Mouse (Mus musculus): ENCODE measurements around the gene Btbd6.

Gene Btbd6

DNA sequence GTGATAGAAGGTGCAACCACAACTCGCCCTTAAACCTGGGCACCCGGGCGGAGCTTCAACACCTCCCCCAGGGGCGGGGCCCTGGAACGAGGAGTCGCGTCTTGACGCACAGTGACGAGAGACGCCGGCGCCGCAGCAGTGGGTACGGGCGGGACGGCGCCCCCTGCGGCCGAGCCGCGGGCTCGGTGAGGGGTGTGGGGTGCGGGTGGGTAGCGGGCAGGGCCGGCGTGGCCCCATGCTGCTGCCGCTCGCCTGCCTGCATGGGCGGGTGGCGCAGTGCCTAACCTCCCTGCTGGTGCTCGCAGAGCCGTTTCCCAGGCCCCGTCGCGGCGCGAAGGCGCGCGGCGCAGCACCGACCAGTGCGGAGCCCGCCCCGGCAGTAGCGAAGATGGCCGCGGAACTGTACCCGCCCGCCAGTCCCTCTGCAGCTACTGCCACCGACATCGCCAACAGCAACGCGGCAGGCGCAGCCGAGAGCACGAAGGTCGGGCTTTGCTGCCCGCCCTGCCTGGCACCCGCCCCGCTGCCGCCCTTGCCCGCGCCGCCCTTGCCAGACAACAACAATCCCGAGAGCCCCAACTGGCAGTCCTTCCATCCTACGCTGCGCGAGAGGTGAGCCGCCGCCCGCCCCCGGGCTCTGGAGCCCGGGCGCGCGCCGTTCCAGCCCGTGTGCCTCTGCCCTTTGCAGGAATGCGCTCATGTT is at the start of gene Btbd6:
Gene Btbd6, plus strand, starts transcription at position 112 of the 703 bp plus-strand sequence.
- DNase-seq (ENCODE audit: low read depth, low spot score), result peak; percentile 96

DNA sequence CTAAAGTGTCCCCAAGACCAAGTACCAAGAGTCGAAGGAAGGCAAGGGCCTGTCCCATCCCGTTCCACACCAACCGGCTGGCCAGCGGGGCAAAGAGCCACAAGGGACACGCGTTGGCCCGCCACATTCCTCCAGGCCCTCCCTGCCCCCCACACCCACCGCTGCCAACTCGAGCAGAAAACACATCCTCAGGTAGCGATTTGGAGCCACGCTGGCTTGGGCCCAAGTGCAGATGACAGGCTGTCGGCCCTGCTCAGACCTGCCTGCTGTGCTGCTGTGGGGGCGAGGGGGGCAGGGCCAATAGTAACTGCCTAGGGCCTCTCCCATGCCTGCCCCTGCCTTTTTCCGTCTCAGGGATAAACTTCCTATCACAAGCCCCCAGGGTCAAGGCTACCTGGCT is 49.0 kb upstream of the Btbd6 start:
- no peak for DNase-seq (ENCODE audit: low read depth, low spot score)

DNA sequence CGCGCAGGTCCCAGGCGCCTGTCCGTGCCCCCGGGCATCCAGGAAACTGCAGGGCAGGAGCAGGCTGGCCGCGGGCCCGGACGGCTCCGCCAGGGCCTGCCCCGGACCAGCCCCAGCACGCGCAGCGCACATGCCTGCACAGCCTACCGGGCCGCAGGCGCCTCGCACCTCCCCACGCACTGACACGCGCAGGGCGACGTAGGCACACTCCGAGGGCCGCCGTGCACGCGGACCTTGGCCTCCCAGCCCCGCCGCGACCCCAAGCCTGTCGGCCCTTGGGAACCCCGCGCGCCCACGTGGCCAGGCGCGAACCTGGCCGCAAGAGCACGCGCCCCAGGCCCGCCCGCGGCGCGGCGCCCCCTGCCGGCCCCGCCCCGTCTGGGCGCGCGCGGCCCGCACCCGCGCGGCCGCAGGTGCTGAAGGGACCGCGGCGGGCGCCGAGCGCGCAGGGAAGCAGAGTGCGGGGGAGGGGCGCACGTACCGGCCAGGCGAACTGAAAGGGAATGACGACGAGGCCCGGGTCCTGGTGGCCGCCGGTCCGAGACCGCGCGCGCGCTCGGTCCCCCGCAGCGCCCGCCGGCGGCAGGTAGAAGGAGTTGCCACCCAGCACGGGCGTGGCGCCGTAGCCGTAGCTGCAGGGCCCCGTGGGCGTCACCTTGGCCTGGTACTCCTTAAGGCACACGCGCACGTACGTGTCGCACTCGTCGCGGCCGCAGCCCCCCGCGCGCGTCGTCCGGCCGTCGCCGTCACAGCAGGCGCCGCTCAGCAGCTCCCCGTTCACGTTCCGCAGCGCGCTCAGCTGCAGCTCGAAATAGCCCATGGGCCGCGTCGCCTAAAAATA is 47.7 kb upstream of the Btbd6 start:
- peak; percentile 45 for DNase-seq (ENCODE audit: low read depth, low spot score)

DNA sequence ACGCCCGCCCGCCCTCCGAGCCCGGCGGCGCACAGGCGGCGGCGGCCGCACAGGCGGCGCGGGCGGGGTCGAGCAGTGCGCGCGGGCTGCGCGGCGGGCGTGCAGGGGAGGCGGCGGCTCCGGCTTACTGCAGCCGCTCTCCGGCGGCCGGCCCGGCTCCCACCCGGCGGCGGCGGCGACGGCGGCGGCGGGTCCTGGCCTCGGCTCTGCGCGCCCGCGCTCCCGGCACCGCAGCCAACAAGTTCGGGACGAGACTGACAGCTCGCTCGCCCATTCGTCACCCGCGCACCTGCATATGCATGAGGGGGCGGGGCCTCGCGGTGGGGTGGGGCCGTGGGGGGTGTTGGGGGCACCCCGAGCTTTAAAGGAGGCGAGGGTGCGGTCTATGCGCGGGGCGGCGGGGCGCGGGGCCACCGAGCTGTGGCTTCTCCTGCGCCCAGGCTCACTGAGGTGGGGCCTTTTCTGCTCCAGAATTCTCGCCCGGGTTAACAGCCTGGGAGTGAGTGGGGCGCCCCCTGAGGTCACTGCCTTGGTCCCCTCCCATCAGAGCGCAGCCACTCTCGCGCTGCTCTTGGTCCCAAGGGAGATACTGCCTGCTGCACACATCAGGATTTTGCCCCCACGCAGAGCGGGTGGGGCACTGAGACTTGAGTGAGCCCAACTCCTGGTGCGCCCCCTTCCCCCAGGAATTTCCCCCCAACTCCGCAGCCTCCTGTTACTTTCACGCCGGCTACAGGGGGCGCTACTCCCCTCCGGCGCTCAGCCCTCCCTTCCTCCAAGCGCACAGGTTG is 46.5 kb upstream of the Btbd6 start, which contains the start of gene Jag2:
Gene Jag2, minus strand, starts transcription at position 215 of the 791 bp plus-strand sequence.
- DNase-seq (ENCODE audit: low read depth, low spot score), result no peak

DNA sequence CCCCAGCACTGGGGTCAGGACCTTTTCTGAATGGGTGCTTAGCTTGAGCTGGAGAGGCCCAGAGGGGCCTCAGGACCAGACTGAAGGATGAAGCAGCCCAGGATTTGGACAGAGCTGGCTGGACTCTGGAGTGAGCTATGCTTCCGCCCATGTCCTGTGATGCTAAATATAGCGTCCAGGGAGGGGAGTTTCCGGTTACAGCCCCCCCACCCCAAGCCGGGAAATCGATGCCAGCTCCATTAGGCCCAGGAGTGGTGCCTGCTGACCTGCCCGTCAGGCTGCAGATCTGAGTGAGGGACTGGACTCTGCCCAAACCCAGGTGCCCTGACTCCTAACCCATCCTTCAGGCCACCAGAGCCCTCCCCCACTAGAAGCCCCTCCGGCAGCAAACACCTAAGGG is 43.6 kb upstream of the Btbd6 start:
- DNase-seq (ENCODE audit: low read depth, low spot score), result no peak

DNA sequence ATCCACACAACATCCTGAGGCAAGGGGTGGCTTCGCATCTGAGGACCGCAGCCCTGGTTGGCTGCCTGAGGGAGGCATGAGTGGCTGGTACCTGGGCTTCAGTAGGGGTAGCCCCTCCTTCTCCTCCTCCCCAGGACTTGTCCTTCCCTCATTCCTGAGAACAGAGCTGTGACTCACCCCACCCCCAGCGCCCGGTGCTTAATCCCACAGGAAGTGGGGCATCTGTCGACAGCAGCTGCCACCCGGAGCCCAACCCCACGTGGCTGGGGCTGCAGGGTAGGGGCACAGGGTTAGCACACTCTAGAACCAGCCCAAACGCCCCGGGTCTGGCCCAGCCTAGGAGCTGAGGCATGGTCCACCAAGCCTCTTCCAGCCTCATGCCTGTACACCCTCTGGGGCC is 38.4 kb upstream of the Btbd6 start:
- DNase-seq (ENCODE audit: low read depth, low spot score), result no peak

DNA sequence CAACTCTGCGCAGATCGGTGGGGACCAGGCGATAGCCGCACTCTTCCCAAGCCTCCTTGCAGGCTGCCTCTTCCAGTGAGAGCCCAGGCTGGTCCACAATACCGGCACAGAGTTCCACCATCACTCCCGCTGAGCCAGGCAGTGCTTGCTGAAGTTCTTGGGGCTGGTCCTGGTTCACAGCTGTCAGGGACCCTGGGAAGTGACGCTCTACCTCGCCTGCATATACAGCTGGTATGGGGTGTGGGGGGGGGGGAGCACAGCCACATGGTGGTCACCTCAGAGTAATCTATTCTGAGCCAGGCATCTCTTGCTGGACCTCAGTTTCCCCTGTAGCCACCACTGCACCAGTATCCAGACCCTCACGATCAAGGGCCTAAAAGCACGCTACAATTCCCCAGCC is 37.9 kb upstream of the Btbd6 start:
- DNase-seq (ENCODE audit: low read depth, low spot score), result no peak

DNA sequence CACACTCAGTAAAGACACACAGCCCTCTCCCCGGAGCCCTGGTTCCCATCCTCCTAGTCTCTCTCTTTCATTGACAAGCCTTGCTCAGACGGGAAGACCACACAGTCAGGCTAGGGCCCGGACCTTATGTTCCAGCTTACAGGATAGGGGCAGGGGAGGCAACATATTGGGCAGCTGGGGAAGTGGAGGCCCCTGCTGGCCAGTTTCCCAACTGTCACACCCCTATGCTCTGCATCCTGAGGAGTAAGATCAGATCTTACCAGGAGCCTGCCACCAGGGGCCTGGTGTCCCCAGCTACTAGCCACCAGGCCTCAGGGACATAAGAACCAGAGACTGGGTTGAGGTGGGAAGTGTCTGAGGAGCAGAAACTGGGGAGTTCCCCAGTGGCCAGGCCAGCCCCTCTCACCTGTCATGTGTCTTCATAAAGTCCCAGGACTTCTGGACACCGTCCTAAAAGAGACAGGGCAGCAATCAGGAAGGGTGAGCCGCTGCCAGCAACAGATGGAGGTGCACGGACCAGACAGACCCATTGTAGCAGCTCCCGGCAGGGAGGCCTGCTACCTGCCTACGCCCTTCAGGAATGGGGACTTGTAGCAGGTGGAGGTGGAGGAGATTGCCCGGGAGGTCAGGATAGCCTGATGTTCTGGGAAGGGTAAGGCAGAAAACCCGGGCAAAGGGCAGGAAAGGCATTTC is 37.3 kb upstream of the Btbd6 start:
- peak; percentile 33 for DNase-seq (ENCODE audit: low read depth, low spot score)

DNA sequence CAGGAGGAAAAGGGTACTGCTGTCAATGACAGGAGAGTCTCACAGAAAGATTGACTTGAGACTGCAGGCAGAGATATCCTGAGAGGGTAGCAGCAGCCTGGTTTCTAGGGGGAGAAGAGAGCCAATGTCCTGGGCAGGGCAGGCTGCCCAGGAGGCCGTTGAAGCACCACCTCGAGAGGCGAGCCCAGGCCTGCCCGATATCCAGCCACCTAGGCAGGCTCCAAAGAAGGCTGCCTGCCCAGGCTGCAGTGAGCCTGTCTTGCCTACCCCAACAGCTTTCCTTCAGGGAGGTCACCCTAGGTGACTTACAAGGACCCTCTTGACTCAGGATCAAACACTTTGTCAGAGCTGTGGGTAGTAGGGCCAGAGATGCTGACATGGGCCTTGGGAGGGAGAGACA is 36.0 kb upstream of the Btbd6 start:
- DNase-seq (ENCODE audit: low read depth, low spot score), result no peak

DNA sequence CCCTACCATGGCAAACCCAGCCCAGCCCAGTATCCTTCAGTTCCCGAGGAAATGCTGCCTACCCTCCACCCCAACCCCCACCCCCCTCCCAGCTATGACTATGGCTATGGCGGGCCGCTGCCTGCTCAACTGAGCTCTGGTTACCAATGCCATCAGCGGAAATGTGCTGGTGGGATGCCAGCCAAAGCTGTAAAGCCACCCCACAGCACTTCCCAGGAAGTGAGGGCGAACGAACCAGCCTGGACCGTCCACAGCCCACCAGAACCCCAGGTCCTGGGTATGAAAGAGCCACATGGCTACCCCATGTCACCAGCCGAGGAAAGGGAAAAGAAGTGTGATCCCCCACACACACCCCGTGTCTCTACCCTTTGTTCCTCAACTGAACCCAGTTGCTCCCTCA is 35.6 kb upstream of the Btbd6 start:
- DNase-seq (ENCODE audit: low read depth, low spot score), result no peak

DNA sequence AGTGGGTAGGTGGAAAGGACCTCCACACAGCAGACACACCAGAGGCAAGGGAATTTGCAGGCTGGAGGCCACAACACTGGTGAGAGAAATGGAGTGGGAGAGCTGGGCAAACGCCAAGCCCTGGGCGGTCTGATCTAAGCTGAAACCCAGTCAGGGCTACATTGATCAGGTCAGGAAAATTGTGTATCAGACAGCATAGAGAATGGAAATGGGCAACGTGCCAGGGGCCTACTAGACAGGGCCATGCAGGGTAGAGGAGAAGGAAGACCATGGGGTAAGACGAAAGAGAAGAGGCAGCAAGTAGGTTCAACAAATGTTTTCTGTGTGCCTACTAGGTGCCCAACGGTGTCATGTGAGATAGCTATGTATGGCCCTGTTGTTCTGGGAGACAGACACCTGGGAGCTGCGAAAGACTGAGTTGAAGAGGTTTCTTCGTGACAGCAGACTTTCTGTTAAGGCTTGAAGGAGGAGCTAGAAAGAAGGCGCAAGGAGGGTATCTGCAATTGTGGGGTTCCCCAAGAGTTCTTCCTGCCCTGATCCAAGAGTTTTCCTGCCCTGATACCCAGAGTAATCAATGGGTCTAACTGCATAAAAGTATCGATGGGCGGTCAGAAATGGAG is 35.0 kb upstream of the Btbd6 start:
- DNase-seq (ENCODE audit: low read depth, low spot score), result no peak

DNA sequence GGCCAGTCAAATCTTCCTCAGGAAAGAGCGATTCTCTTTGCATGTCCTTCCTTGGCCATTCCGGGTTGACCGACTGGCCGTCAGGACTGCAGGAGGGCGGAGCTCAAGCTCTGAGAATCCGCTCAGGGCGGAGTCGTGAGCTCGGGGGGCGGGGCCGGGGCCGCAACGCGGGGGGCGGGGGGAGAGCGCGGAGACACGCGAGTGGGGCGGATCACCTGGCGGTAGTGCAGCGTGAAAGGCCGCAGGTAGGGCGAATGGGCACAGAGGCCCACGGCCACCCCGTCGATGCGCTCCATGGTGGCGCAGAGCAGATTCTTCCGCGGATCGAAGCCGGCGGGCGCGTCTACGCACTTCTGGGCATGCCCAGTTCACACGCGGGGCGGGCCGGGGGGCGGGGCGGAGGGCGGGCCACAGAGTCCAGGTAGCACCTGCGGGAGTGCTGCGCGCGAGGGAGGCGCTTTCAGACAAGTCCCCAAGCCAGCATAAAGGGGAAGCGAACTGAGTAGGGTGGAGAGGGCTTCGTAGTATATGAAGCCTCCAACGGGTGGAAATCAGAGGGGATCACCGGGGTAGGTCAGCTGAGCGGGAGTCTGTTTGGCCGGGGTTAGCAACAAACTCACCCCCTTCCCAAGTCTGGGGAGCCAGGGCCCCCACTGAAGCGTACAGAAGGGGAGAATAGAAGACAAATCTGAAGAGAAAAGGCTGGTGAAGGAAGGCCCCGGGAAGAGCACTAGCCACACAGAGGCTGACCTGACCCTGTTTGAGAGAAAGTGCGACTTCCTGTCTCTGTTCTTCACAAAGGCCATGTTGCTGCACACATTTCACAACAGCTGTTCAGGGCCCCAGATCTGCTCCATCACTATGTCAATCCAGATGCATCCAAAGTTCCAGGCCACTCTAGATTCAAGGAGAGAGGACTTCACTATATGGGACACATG is 34.2 kb upstream of the Btbd6 start, which contains the start of gene Nudt14:
Gene Nudt14, minus strand, starts transcription at position 349 of the 938 bp plus-strand sequence.
- DNase-seq (ENCODE audit: low read depth, low spot score), result peak; percentile 89

DNA sequence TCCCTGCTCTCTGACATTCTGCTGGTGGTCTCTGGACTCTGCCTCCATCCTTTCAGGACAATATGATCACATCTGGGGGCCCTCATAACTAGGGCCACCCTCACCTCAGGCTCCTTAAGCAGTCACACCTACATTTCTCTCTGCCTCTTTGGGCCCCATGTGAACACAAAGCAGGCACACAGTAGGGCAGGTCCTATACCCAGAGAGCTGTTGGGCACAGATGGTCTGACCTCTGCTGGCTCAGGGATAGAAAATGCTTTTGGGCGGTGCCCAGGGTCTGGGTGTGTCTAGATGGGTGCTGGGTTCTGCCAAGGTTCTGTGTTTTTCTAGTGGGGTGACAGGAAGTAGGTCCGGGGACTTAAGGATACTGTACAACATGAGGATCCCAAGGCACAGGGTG is 32.6 kb upstream of the Btbd6 start:
- DNase-seq (ENCODE audit: low read depth, low spot score), result no peak

DNA sequence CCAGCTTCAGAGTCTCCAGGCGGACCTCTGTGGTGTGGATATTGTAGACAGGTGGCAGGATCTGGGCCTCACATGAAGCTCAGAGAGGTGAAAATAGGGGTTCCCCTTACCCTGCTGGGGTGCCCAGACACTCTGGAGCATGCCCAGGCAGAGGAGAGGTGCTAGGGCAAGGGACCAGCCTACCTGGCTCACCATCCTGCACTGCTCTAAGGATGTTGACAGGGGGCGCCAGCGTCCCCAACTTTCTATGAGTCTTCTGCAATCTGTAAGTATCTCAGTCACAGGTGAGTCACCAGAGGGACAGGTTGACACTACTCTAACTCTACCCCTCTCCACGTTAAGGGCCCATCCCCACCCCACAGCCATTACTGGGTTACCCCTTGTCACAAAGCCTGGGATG is 29.0 kb upstream of the Btbd6 start:
- DNase-seq (ENCODE audit: low read depth, low spot score), result peak; percentile 74

DNA sequence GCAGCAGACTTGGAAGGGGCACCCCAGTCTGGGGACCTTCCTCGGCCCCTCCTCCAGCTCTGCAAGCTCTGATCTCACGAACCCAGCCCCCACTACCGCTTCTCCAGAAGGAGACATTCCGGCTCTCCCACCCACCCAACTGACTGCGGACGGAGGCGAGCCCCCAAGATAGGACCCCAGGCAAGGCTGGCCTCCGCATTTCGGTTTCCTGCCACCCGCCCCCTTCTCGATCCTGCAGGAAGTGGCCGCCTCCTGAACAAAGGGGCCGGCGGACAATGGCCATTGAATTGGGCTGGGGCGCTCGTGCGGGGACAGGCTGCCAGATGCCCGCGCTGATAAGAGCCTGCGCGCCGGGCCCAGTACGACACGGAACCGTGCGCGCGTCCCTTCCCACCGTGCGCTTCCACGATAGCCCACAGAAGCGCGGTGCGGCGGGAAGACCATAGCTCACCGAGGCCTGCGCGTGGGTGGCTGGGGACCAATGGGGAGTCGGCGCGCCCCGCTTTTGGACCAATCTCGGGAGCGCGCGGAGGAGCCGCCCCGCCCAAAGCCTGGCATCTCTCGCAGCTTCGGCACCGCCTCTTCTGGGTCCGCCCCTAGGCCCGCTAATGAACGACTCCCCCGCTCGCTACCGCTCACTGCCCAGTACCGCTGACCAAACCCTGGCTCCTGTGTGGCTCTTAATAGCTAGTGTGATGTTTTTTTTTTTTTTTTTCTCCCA is 26.1 kb upstream of the Btbd6 start:
- DNase-seq (ENCODE audit: low read depth, low spot score), result peak; percentile 88

DNA sequence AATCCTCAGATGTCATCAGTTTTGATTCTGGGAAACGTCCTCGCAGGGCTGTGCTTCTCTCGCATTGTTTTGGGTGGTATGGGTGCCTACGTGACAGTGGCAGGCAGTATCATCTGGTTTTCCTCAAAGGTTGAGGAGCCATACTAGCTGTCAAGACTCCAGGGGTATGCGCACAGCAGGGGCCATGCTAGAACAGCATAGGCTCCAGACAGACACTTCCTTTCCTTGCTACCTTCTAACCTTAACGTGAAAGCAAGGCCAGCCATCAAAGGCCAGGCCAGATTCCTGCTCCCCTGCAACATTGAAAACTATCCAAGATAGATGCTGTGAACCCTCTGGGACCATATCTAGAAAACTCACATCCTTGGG is 25.5 kb upstream of the Btbd6 start:
- no peak for DNase-seq (ENCODE audit: low read depth, low spot score)

DNA sequence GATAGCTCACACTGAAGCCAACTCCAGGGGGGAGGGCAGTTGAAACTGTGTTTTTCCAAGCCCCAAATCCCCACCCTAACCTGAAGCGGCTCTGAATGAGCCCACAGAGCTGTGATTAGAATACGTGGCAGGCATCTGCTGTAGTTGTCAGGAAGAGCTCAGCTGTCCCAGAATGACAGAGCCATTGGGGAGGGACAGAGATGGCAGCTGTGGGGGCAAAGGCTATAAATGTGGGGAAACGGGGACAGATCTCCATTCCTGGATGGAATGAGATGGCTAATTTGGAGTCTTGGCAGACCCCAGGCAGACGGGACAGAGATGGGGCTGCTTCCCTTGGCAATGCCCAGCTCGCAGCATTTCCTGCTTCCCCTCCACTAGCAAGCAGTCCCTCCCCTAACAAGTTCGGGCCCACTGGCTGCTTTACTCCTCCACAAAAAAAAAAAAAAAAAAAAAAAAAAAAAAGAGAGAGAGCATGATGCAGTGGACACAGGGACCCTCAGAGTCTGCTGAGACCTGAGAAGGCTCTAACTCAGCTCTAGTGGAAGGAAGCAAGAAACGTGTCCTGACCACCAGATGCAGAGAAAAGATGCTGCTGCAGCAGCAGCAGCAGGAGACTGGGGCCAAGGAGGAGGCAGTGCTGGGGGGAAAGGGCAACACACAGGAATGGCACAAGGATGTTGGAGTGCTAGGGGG is 25.0 kb upstream of the Btbd6 start:
- no peak for DNase-seq (ENCODE audit: low read depth, low spot score)

DNA sequence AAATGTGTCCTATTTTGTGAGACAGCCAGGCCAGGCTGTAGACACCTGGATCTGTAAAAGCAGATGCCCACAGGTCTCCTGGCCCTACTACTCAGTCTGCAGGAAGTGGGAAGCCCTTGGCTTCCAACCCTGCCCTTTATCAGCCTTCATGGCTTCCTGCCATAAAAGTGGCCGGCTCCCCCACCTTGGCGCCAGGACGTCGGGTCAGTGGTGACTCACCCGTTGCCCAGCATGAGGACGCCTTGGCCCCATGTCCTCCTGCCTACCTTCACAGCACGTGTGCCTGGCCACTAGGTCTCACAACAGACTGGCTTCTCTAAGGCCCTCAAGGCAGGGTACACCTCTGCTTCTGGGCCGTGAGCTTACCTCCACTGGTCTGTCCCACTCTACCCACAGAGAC is 23.8 kb upstream of the Btbd6 start:
- no peak for DNase-seq (ENCODE audit: low read depth, low spot score)

Measured in CD4-positive, CD25-positive, alpha-beta regulatory T cell, adult 2 months (primary cell).